Comparison of ENCODE assay signal across 17 mouse cellular contexts in genomic region chr13:28671543-28671942, GRCm38 (mm10).
A peak's percentile ranks its signal among the peaks of the same experiment; 100 is the strongest.
DNase-seq lines count a peak whose midpoint lies in the region; ATAC-seq and TF ChIP-seq lines count a peak whose summit lies in the region.
"Had no signal": no experiment of that assay in that cellular context is flagged by ENCODE, and none has a peak within 500 bp of the region (broad histone marks: within the 10 kb centered on the region; RNA-seq: fewer than 3 reads in every experiment).

No protein-coding gene starts in this region.

- no peak overlapping the region for H3K27ac ChIP-seq in heart, embryonic 11.5 days (ENCODE audit: low read depth, low read length)
- no peak overlapping the region for H3K27ac ChIP-seq in heart, adult 2 months
- H3K27ac ChIP-seq in kidney, embryonic 15.5 days, result peak overlapping the region; percentile 54; the same call in 1 of the 2 replicates
- H3K27ac ChIP-seq in neural tube, embryonic 15.5 days (replicated peaks), result no peak overlapping the region
- H3K27ac ChIP-seq: forebrain, embryonic 10.5 days; layer of hippocampus, adult 2 months; liver, embryonic 14.5 days had no signal

- TF ChIP-seq POLR2A in heart, adult 2 months (IDR thresholded peaks at IDR 0.05; ENCODE audit: insufficient read depth, low read depth, low read length), result no peak

- no peak for TF ChIP-seq EP300 in heart, adult 2 months (IDR thresholded peaks at IDR 0.05; ENCODE audit: insufficient read depth, low read depth, low read length)

- WGBS in heart, embryonic 11.5 days (ENCODE audit: insufficient replicate concordance), result 54% methylated on average over 11 of the region's 11 CpGs
- WGBS in heart, adult 2 months, result 82% methylated on average over 11 of the region's 11 CpGs
- 24% methylated on average over 11 of the region's 11 CpGs for WGBS in kidney, embryonic 15.5 days
- WGBS in neural tube, embryonic 15.5 days, result 65% methylated on average over 11 of the region's 11 CpGs

- intact Hi-C loops in heart, adult 2 months (cut with DNase I), result no loop called here

- H3K36me3 ChIP-seq in heart, embryonic 11.5 days (ENCODE audit: control insufficient read depth, insufficient read depth, low read length), result no peaks in the 10 kb centered on the region
- H3K36me3 ChIP-seq in heart, adult 2 months (ENCODE audit: control insufficient read depth, insufficient read depth, low read length), result no peaks in the 10 kb centered on the region
- no peaks in the 10 kb centered on the region for H3K36me3 ChIP-seq in kidney, embryonic 15.5 days
- H3K36me3 ChIP-seq in neural tube, embryonic 15.5 days, result no peaks in the 10 kb centered on the region
- H3K36me3 ChIP-seq: embryonic facial prominence, embryonic 13.5 days had no signal

- H3K79me2 ChIP-seq in heart, adult 2 months (replicated peaks; ENCODE audit: control insufficient read depth, insufficient read depth, low read length), result no peaks in the 10 kb centered on the region

- no peak for DNase-seq in heart, adult 2 months
- peak; percentile 31 for DNase-seq in kidney, adult 11 months
- DNase-seq in left cerebral cortex, adult 8-10 months (ENCODE audit: low spot score in 2 of 2), result no peak
- DNase-seq in thymus, adult 18-20 months, result no peak
- no peak for DNase-seq in cerebellum, postnatal 14 days
- DNase-seq: adrenal gland, postnatal 10 days; cerebellum, adult 11-12 months; heart, postnatal 4 days had no signal

- H3K4me3 ChIP-seq in heart, embryonic 11.5 days (ENCODE audit: low read depth, low read length), result no peak overlapping the region
- no peak overlapping the region for H3K4me3 ChIP-seq in heart, adult 2 months
- peak overlapping the region; percentile 11; the same call in 1 of the 2 replicates for H3K4me3 ChIP-seq in kidney, embryonic 15.5 days (replicated peaks)
- no peak overlapping the region for H3K4me3 ChIP-seq in neural tube, embryonic 15.5 days (replicated peaks)
- H3K4me3 ChIP-seq: embryonic facial prominence, embryonic 13.5 days; forebrain, embryonic 10.5 days; layer of hippocampus, adult 2 months; megakaryocyte, embryonic 14.5 days had no signal

- no peak for ATAC-seq in heart, embryonic 11.5 days (replicated peaks; ENCODE audit: insufficient number of reproducible peaks, low FRiP score, low TSS enrichment)
- peak; percentile 87 for ATAC-seq in kidney, embryonic 15.5 days (replicated peaks; ENCODE audit: low FRiP score)
- ATAC-seq in neural tube, embryonic 15.5 days (ENCODE audit: low FRiP score), result 0 out of 2 replicates have a peak, but pooled peaks have one; percentile 21
- ATAC-seq: lung, postnatal 0 days had no signal

- H3K4me2 ChIP-seq in heart, embryonic 11.5 days, result 0 out of 2 replicates have a peak overlapping the region, but pooled peaks have one; percentile 3
- peak overlapping the region; percentile 46 for H3K4me2 ChIP-seq in kidney, embryonic 15.5 days
- H3K4me2 ChIP-seq in neural tube, embryonic 15.5 days, result no peak overlapping the region
- H3K4me2 ChIP-seq: embryonic facial prominence, embryonic 13.5 days had no signal

- no peak for TF ChIP-seq CTCF in heart, adult 2 months (IDR thresholded peaks at IDR 0.05)

- H3K4me1 ChIP-seq in heart, embryonic 11.5 days (ENCODE audit: control insufficient read depth, insufficient read depth, low read length), result peaks cover 16% of the 10 kb centered on the region
- no peaks in the 10 kb centered on the region for H3K4me1 ChIP-seq in heart, adult 2 months (ENCODE audit: control insufficient read depth, insufficient read depth, low read length)
- peaks cover 30% of the 10 kb centered on the region for H3K4me1 ChIP-seq in kidney, embryonic 15.5 days
- no peaks in the 10 kb centered on the region for H3K4me1 ChIP-seq in neural tube, embryonic 15.5 days

- H3K27me3 ChIP-seq in heart, embryonic 11.5 days (ENCODE audit: control insufficient read depth, insufficient read depth, low read length), result no peaks in the 10 kb centered on the region
- H3K27me3 ChIP-seq in heart, adult 2 months (ENCODE audit: control insufficient read depth, insufficient read depth, low read length), result no peaks in the 10 kb centered on the region
- no peaks in the 10 kb centered on the region for H3K27me3 ChIP-seq in kidney, embryonic 15.5 days
- no peaks in the 10 kb centered on the region for H3K27me3 ChIP-seq in neural tube, embryonic 15.5 days (replicated peaks)
- H3K27me3 ChIP-seq: embryonic facial prominence, embryonic 13.5 days; megakaryocyte, embryonic 14.5 days had no signal

- H3K9ac ChIP-seq in heart, embryonic 11.5 days (ENCODE audit: low read depth, low read length), result no peak overlapping the region
- no peak overlapping the region for H3K9ac ChIP-seq in heart, adult 2 months (ENCODE audit: low read depth, low read length)
- no peak overlapping the region for H3K9ac ChIP-seq in kidney, embryonic 15.5 days
- no peak overlapping the region for H3K9ac ChIP-seq in neural tube, embryonic 15.5 days (replicated peaks)
- H3K9ac ChIP-seq: embryonic facial prominence, embryonic 13.5 days; liver, embryonic 14.5 days had no signal

- H3K9me3 ChIP-seq in heart, embryonic 11.5 days (replicated peaks; ENCODE audit: control insufficient read depth, low read length), result no peaks in the 10 kb centered on the region
- no peaks in the 10 kb centered on the region for H3K9me3 ChIP-seq in kidney, embryonic 15.5 days (replicated peaks)
- no peaks in the 10 kb centered on the region for H3K9me3 ChIP-seq in neural tube, embryonic 15.5 days (replicated peaks)
- H3K9me3 ChIP-seq: embryonic facial prominence, embryonic 13.5 days; forebrain, embryonic 10.5 days; megakaryocyte, embryonic 14.5 days had no signal
